Comparison of ENCODE assay signal across 11 mouse cellular contexts in genomic region chr5:137668971-137669370, GRCm38 (mm10). TPM values are rescaled to one million over a fixed set of nuclear protein-coding genes. Genes with fewer than 3 reads are reported as not detected.
A peak's percentile ranks its signal among the peaks of the same experiment; 100 is the strongest.
DNase-seq lines count a peak whose midpoint lies in the region; ATAC-seq lines count a peak whose summit lies in the region.
"Had no signal": no experiment of that assay in that cellular context is flagged by ENCODE, and none has a peak within 500 bp of the region (broad histone marks: within the 10 kb centered on the region; RNA-seq: fewer than 3 reads in every experiment).

No protein-coding gene starts in this region.

- DNase-seq in forebrain, embryonic 14.5 days (ENCODE audit: low spot score) = no peak
- DNase-seq in midbrain, embryonic 10.5 days (ENCODE audit: low spot score) = no peak
- peak; percentile 53 to 62 for DNase-seq in heart, postnatal 14 days
- no peak for DNase-seq in urinary bladder, postnatal 10 days (ENCODE audit: low spot score)
- DNase-seq in embryo, embryonic 10.5 days (ENCODE audit: low spot score) = no peak
- DNase-seq: adrenal gland, postnatal 14 days; cerebellum, postnatal 25 days had no signal

- no peak overlapping the region for H3K9ac ChIP-seq in forebrain, embryonic 15.5 days (replicated peaks)
- no peak overlapping the region for H3K9ac ChIP-seq in forebrain, embryonic 14.5 days (ENCODE audit: low read length)
- H3K9ac ChIP-seq in midbrain, embryonic 12.5 days (replicated peaks) = no peak overlapping the region
- H3K9ac ChIP-seq in stomach, embryonic 16.5 days (ENCODE audit: low read length) = no peak overlapping the region
- H3K9ac ChIP-seq: liver, embryonic 12.5 days had no signal

- no peak for ATAC-seq in forebrain, embryonic 15.5 days (replicated peaks)
- ATAC-seq in forebrain, embryonic 14.5 days = no peak
- ATAC-seq in midbrain, embryonic 12.5 days (ENCODE audit: low FRiP score, low read depth) = no peak
- ATAC-seq in stomach, embryonic 16.5 days (ENCODE audit: insufficient read depth, low FRiP score) = no peak
- ATAC-seq: liver, embryonic 12.5 days had no signal

- no peak overlapping the region for H3K4me3 ChIP-seq in forebrain, embryonic 15.5 days
- H3K4me3 ChIP-seq in forebrain, embryonic 14.5 days (ENCODE audit: low read depth, low read length) = no peak overlapping the region
- H3K4me3 ChIP-seq in midbrain, embryonic 12.5 days = no peak overlapping the region
- H3K4me3 ChIP-seq in midbrain, embryonic 10.5 days = no peak overlapping the region
- H3K4me3 ChIP-seq in stomach, embryonic 16.5 days (replicated peaks; ENCODE audit: low read length) = no peak overlapping the region
- H3K4me3 ChIP-seq: liver, embryonic 12.5 days had no signal

- peaks cover 7% of the 10 kb centered on the region; the same call in 1 of the 2 replicates for H3K4me1 ChIP-seq in forebrain, embryonic 15.5 days
- no peaks in the 10 kb centered on the region for H3K4me1 ChIP-seq in forebrain, embryonic 14.5 days (ENCODE audit: control insufficient read depth, insufficient read depth, low read length)
- peaks cover 7% of the 10 kb centered on the region for H3K4me1 ChIP-seq in midbrain, embryonic 12.5 days
- peaks cover 9% of the 10 kb centered on the region; the same call in 1 of the 2 replicates for H3K4me1 ChIP-seq in midbrain, embryonic 10.5 days
- peaks cover 28% of the 10 kb centered on the region for H3K4me1 ChIP-seq in stomach, embryonic 16.5 days (ENCODE audit: control insufficient read depth, insufficient read depth, low read length)

- no peaks in the 10 kb centered on the region for H3K9me3 ChIP-seq in forebrain, embryonic 15.5 days
- H3K9me3 ChIP-seq in forebrain, embryonic 14.5 days (replicated peaks; ENCODE audit: control insufficient read depth, low read length) = no peaks in the 10 kb centered on the region
- no peaks in the 10 kb centered on the region for H3K9me3 ChIP-seq in midbrain, embryonic 12.5 days
- no peaks in the 10 kb centered on the region for H3K9me3 ChIP-seq in midbrain, embryonic 10.5 days (replicated peaks)
- H3K9me3 ChIP-seq in stomach, embryonic 16.5 days (replicated peaks; ENCODE audit: control insufficient read depth, low read length) = no peaks in the 10 kb centered on the region
- H3K9me3 ChIP-seq: liver, embryonic 12.5 days had no signal

- intact Hi-C loops in heart, postnatal 14 days (cut with DNase I) = no loop called here

- no peaks in the 10 kb centered on the region for H3K27me3 ChIP-seq in forebrain, embryonic 15.5 days
- no peaks in the 10 kb centered on the region for H3K27me3 ChIP-seq in forebrain, embryonic 14.5 days (replicated peaks; ENCODE audit: control insufficient read depth, insufficient read depth, low read length)
- H3K27me3 ChIP-seq in midbrain, embryonic 12.5 days = no peaks in the 10 kb centered on the region
- no peaks in the 10 kb centered on the region for H3K27me3 ChIP-seq in midbrain, embryonic 10.5 days (ENCODE audit: low read depth, poor library complexity, severe bottlenecking)
- H3K27me3 ChIP-seq in stomach, embryonic 16.5 days (ENCODE audit: control insufficient read depth, insufficient read depth, low read length) = no peaks in the 10 kb centered on the region
- H3K27me3 ChIP-seq: liver, embryonic 12.5 days had no signal

- H3K27ac ChIP-seq in forebrain, embryonic 15.5 days (replicated peaks) = peak overlapping the region; percentile 39
- no peak overlapping the region for H3K27ac ChIP-seq in forebrain, embryonic 14.5 days (ENCODE audit: low read depth, low read length)
- H3K27ac ChIP-seq in midbrain, embryonic 12.5 days (replicated peaks) = 0 out of 2 replicates have a peak overlapping the region, but pooled peaks have one; percentile 2
- no peak overlapping the region for H3K27ac ChIP-seq in midbrain, embryonic 10.5 days (replicated peaks)
- peak overlapping the region; percentile 10; the same call in 1 of the 2 replicates for H3K27ac ChIP-seq in stomach, embryonic 16.5 days (ENCODE audit: low read length)
- H3K27ac ChIP-seq: liver, embryonic 12.5 days had no signal

- 70% methylated on average over 10 of the region's 10 CpGs for WGBS in forebrain, embryonic 15.5 days
- 80% methylated on average over 10 of the region's 10 CpGs for WGBS in forebrain, embryonic 14.5 days
- WGBS in midbrain, embryonic 12.5 days = 83% methylated on average over 10 of the region's 10 CpGs
- 87% methylated on average over 10 of the region's 10 CpGs for WGBS in midbrain, embryonic 10.5 days
- WGBS in stomach, embryonic 16.5 days = 41% methylated on average over 10 of the region's 10 CpGs

- H3K36me3 ChIP-seq in forebrain, embryonic 15.5 days = peaks cover 27% of the 10 kb centered on the region
- H3K36me3 ChIP-seq in forebrain, embryonic 14.5 days (ENCODE audit: control insufficient read depth, insufficient read depth, low read length) = peaks cover 31% of the 10 kb centered on the region
- H3K36me3 ChIP-seq in midbrain, embryonic 12.5 days = peaks cover 37% of the 10 kb centered on the region
- peaks cover 43% of the 10 kb centered on the region for H3K36me3 ChIP-seq in midbrain, embryonic 10.5 days
- peaks cover 12% of the 10 kb centered on the region; the same call in 1 of the 2 replicates for H3K36me3 ChIP-seq in stomach, embryonic 16.5 days (ENCODE audit: control insufficient read depth, insufficient read depth, low read length)

- H3K4me2 ChIP-seq in forebrain, embryonic 15.5 days (replicated peaks) = no peak overlapping the region
- H3K4me2 ChIP-seq in forebrain, embryonic 14.5 days (ENCODE audit: low read length) = no peak overlapping the region
- no peak overlapping the region for H3K4me2 ChIP-seq in midbrain, embryonic 12.5 days (replicated peaks)
- H3K4me2 ChIP-seq in stomach, embryonic 16.5 days (ENCODE audit: low read depth, low read length) = 0 out of 2 replicates have a peak overlapping the region, but pooled peaks have one; percentile 20
- H3K4me2 ChIP-seq: liver, embryonic 12.5 days had no signal

RNA-seq across cellular contexts. Expression of gene Agfg2, which starts 15.6 kb away (rescaled TPM):
- polyA plus RNA-seq in forebrain, embryonic 15.5 days (2015; fragmentation: Nextera tagmentation; extraction: Ambion mirVana) = 21.2 and 22.7 TPM in 2 replicates
- 10.4 and 11.8 TPM in 2 replicates for polyA plus RNA-seq in forebrain, embryonic 14.5 days (2014; fragmentation: Nextera tagmentation; extraction: Ambion mirVana)
- 25.9 and 29.0 TPM in 2 replicates for polyA plus RNA-seq in midbrain, embryonic 12.5 days (2016; fragmentation: Nextera tagmentation; extraction: Ambion mirVana)
- 27.2 and 28.8 TPM in 2 replicates for polyA plus RNA-seq in midbrain, embryonic 10.5 days (2016; fragmentation: Nextera tagmentation; extraction: Ambion mirVana)
- total RNA-seq in heart, postnatal 14 days (2021) = 10 to 100 TPM; 13.0 to 13.9 TPM
- polyA plus RNA-seq in stomach, embryonic 16.5 days (2015; fragmentation: Nextera tagmentation; extraction: Ambion mirVana) = 16.3 and 19.0 TPM in 2 replicates

RNA-seq across cellular contexts. Expression of gene Irs3, which starts 23.5 kb away (rescaled TPM):
- 0.11 TPM in 1 of 2 replicates, not detected in the other for polyA plus RNA-seq in forebrain, embryonic 15.5 days (2015; fragmentation: Nextera tagmentation; extraction: Ambion mirVana)
- polyA plus RNA-seq in forebrain, embryonic 14.5 days (2014; fragmentation: Nextera tagmentation; extraction: Ambion mirVana) = not detected in 2 replicates
- 0.14 and 0.29 TPM in 2 replicates for polyA plus RNA-seq in midbrain, embryonic 12.5 days (2016; fragmentation: Nextera tagmentation; extraction: Ambion mirVana)
- polyA plus RNA-seq in midbrain, embryonic 10.5 days (2016; fragmentation: Nextera tagmentation; extraction: Ambion mirVana) = 0.36 and 0.48 TPM in 2 replicates
- under 1 TPM; 0.15 to 0.57 TPM for total RNA-seq in heart, postnatal 14 days (2021)
- polyA plus RNA-seq in stomach, embryonic 16.5 days (2015; fragmentation: Nextera tagmentation; extraction: Ambion mirVana) = 0.14 and 0.19 TPM in 2 replicates

RNA-seq across cellular contexts. Expression of gene Sap25, which starts 27.8 kb away (rescaled TPM):
- polyA plus RNA-seq in forebrain, embryonic 15.5 days (2015; fragmentation: Nextera tagmentation; extraction: Ambion mirVana) = 4.5 and 8.5 TPM in 2 replicates
- 1.5 and 4.6 TPM in 2 replicates for polyA plus RNA-seq in forebrain, embryonic 14.5 days (2014; fragmentation: Nextera tagmentation; extraction: Ambion mirVana)
- 8.1 and 10.7 TPM in 2 replicates for polyA plus RNA-seq in midbrain, embryonic 12.5 days (2016; fragmentation: Nextera tagmentation; extraction: Ambion mirVana)
- 7.7 and 7.8 TPM in 2 replicates for polyA plus RNA-seq in midbrain, embryonic 10.5 days (2016; fragmentation: Nextera tagmentation; extraction: Ambion mirVana)
- total RNA-seq in heart, postnatal 14 days (2021) = 1 to 10 TPM; 4.2 to 4.4 TPM
- 6.8 and 9.4 TPM in 2 replicates for polyA plus RNA-seq in stomach, embryonic 16.5 days (2015; fragmentation: Nextera tagmentation; extraction: Ambion mirVana)

RNA-seq across cellular contexts. Expression of gene Gm20605, which starts 40.0 kb away (rescaled TPM):
- 6.9 and 7.8 TPM in 2 replicates for polyA plus RNA-seq in forebrain, embryonic 15.5 days (2015; fragmentation: Nextera tagmentation; extraction: Ambion mirVana)
- polyA plus RNA-seq in forebrain, embryonic 14.5 days (2014; fragmentation: Nextera tagmentation; extraction: Ambion mirVana) = 4.6 and 6.6 TPM in 2 replicates
- 10.7 and 12.9 TPM in 2 replicates for polyA plus RNA-seq in midbrain, embryonic 12.5 days (2016; fragmentation: Nextera tagmentation; extraction: Ambion mirVana)
- 14.0 and 15.4 TPM in 2 replicates for polyA plus RNA-seq in midbrain, embryonic 10.5 days (2016; fragmentation: Nextera tagmentation; extraction: Ambion mirVana)
- total RNA-seq in heart, postnatal 14 days (2021) = 1 to 10 TPM; 6.6 to 8.5 TPM
- 9.4 and 12.2 TPM in 2 replicates for polyA plus RNA-seq in stomach, embryonic 16.5 days (2015; fragmentation: Nextera tagmentation; extraction: Ambion mirVana)

RNA-seq across cellular contexts. Expression of gene Lrch4, which starts 40.0 kb away (rescaled TPM):
- 21.4 and 22.1 TPM in 2 replicates for polyA plus RNA-seq in forebrain, embryonic 15.5 days (2015; fragmentation: Nextera tagmentation; extraction: Ambion mirVana)
- 12.3 and 12.4 TPM in 2 replicates for polyA plus RNA-seq in forebrain, embryonic 14.5 days (2014; fragmentation: Nextera tagmentation; extraction: Ambion mirVana)
- polyA plus RNA-seq in midbrain, embryonic 12.5 days (2016; fragmentation: Nextera tagmentation; extraction: Ambion mirVana) = 31.3 and 33.5 TPM in 2 replicates
- 27.2 and 32.7 TPM in 2 replicates for polyA plus RNA-seq in midbrain, embryonic 10.5 days (2016; fragmentation: Nextera tagmentation; extraction: Ambion mirVana)
- total RNA-seq in heart, postnatal 14 days (2021) = 10 to 100 TPM; 22.6 to 23.0 TPM
- 36.4 and 39.4 TPM in 2 replicates for polyA plus RNA-seq in stomach, embryonic 16.5 days (2015; fragmentation: Nextera tagmentation; extraction: Ambion mirVana)

Comparison
In these comparisons a context has a peak if more than half of its experiments do, and no peak if none do; other contexts are left out.
1. H3K27ac ChIP-seq: peak in forebrain, embryonic 15.5 days (single experiment), midbrain, embryonic 12.5 days (single experiment) and stomach, embryonic 16.5 days (single experiment); none in forebrain, embryonic 14.5 days (single experiment) and midbrain, embryonic 10.5 days (single experiment).
2. DNase-seq: peak in heart, postnatal 14 days (2 of 2); none in forebrain, embryonic 14.5 days (single experiment), midbrain, embryonic 10.5 days (single experiment), urinary bladder, postnatal 10 days (single experiment) and embryo, embryonic 10.5 days (single experiment).